Comparison of ENCODE assay signal across 10 mouse cellular contexts in the genomic region with DNA sequence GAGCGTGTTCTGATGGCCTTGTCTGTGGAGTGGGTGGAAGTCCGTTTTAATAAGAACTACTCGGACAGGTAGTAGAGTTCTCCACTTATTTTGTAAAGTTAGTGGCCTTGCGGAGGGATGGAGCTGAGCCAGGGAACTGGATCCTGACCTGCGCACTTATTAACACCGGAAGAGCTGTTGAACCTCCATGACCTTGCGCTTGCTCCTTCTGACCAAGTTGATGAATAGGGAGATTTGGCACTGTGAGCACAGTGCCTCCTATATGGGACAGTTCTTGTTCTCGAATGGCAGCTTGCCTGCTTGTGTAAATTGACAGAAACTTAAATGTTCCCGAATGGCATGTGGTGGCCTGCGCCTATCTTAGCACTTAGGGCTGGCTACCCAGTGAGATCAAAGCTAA. TPM values are rescaled to one million over a fixed set of nuclear protein-coding genes. Genes with fewer than 3 reads are reported as not detected.
DNase-seq lines count a peak whose midpoint lies in the region; ATAC-seq and TF ChIP-seq lines count a peak whose summit lies in the region.
"Had no signal": no experiment of that assay in that cellular context is flagged by ENCODE, and none has a peak within 500 bp of the region (broad histone marks: within the 10 kb centered on the region; RNA-seq: fewer than 3 reads in every experiment).

No protein-coding gene starts in this region.

- peak overlapping the region; percentile 66 for H3K4me2 ChIP-seq in embryonic facial prominence, embryonic 15.5 days (replicated peaks)
- H3K4me2 ChIP-seq in liver, embryonic 13.5 days = peak overlapping the region; percentile 86

- peaks cover 74% of the 10 kb centered on the region for H3K4me1 ChIP-seq in E14TG2a.4 (replicated peaks; ENCODE audit: low read depth, low read length)
- peaks cover 6% of the 10 kb centered on the region for H3K4me1 ChIP-seq in embryonic facial prominence, embryonic 15.5 days
- peaks cover 33% of the 10 kb centered on the region for H3K4me1 ChIP-seq in liver, embryonic 13.5 days (replicated peaks)

- intact Hi-C loops in heart, postnatal 10 days (cut with DNase I) = no loop called here

- TF ChIP-seq CTCF in E14TG2a.4 (conservative IDR thresholded peaks at IDR 0.05; ENCODE audit: low read length) = no peak

- peak overlapping the region; percentile 2; the same call in 1 of the 2 replicates for H3K9ac ChIP-seq in embryonic facial prominence, embryonic 15.5 days
- H3K9ac ChIP-seq in liver, embryonic 13.5 days = peak overlapping the region; percentile 82

- H3K9me3 ChIP-seq in E14TG2a.4 (ENCODE audit: low read length) = no peaks in the 10 kb centered on the region
- H3K9me3 ChIP-seq in embryonic facial prominence, embryonic 15.5 days (replicated peaks) = no peaks in the 10 kb centered on the region
- no peaks in the 10 kb centered on the region for H3K9me3 ChIP-seq in liver, embryonic 13.5 days (replicated peaks)

- WGBS in embryonic facial prominence, embryonic 15.5 days = 68% methylated on average over 10 of the region's 10 CpGs
- 87% methylated on average over 10 of the region's 10 CpGs for WGBS in liver, embryonic 13.5 days (ENCODE audit: insufficient replicate concordance)

- H3K4me3 ChIP-seq in E14TG2a.4 (replicated peaks; ENCODE audit: low read length) = peak overlapping the region; percentile 93
- peak overlapping the region; percentile 80 for H3K4me3 ChIP-seq in embryonic facial prominence, embryonic 15.5 days (replicated peaks)
- peak overlapping the region; percentile 81 for H3K4me3 ChIP-seq in liver, embryonic 13.5 days (replicated peaks)

- ATAC-seq in embryonic facial prominence, embryonic 15.5 days (ENCODE audit: insufficient number of reproducible peaks, low FRiP score, low TSS enrichment, low read depth) = no peak
- no peak for ATAC-seq in liver, embryonic 13.5 days (ENCODE audit: low read depth)

- peaks cover 22% of the 10 kb centered on the region for H3K36me3 ChIP-seq in E14TG2a.4 (ENCODE audit: insufficient read depth, low read length)
- peaks cover 9% of the 10 kb centered on the region; the same call in 1 of the 2 replicates for H3K36me3 ChIP-seq in embryonic facial prominence, embryonic 15.5 days
- peaks cover 19% of the 10 kb centered on the region for H3K36me3 ChIP-seq in liver, embryonic 13.5 days

- DNase-seq in heart, adult 11 months = peak; percentile 84
- DNase-seq in heart, postnatal 10 days = no peak
- DNase-seq in liver, embryonic 13.5 days = no peak
- no peak for DNase-seq in adipocyte (ENCODE audit: low spot score)
- DNase-seq in layer of hippocampus, adult 8-10 months (ENCODE audit: low spot score in 2 of 2) = no peak
- no peak for DNase-seq in urinary bladder, postnatal 14 days (ENCODE audit: low spot score)
- DNase-seq: right cerebral cortex, postnatal 14 days had no signal

- H3K27ac ChIP-seq in embryonic facial prominence, embryonic 15.5 days (replicated peaks) = 0 out of 2 replicates have a peak overlapping the region, but pooled peaks have one; percentile 98
- H3K27ac ChIP-seq in liver, embryonic 13.5 days = peak overlapping the region; percentile 92; the same call in 1 of the 2 replicates

- H3K27me3 ChIP-seq in E14TG2a.4 (ENCODE audit: insufficient read depth, low read length) = no peaks in the 10 kb centered on the region
- no peaks in the 10 kb centered on the region for H3K27me3 ChIP-seq in embryonic facial prominence, embryonic 15.5 days
- no peaks in the 10 kb centered on the region for H3K27me3 ChIP-seq in liver, embryonic 13.5 days

RNA-seq across cellular contexts. Expression of a gene that starts 1.5 kb away (rescaled TPM):
- total RNA-seq in heart, postnatal 10 days (2021) = 10 to 100 TPM; 11.6 to 12.8 TPM
- polyA plus RNA-seq in embryonic facial prominence, embryonic 15.5 days (2015; fragmentation: Nextera tagmentation; extraction: Ambion mirVana) = 41.0 and 41.4 TPM in 2 replicates
- polyA plus RNA-seq in liver, embryonic 13.5 days (2015; fragmentation: Nextera tagmentation; extraction: Ambion mirVana) = 19.8 and 23.9 TPM in 2 replicates
- total RNA-seq in layer of hippocampus, adult 8-10 months (2022) = 10 to 100 TPM; 20.0 to 26.7 (median 21.8) TPM

RNA-seq across cellular contexts. Expression of a gene that starts 40.7 kb away (rescaled TPM):
- 10 to 100 TPM; 18.3 to 19.6 TPM for total RNA-seq in heart, postnatal 10 days (2021)
- 25.6 and 27.6 TPM in 2 replicates for polyA plus RNA-seq in embryonic facial prominence, embryonic 15.5 days (2015; fragmentation: Nextera tagmentation; extraction: Ambion mirVana)
- 34.7 and 37.4 TPM in 2 replicates for polyA plus RNA-seq in liver, embryonic 13.5 days (2015; fragmentation: Nextera tagmentation; extraction: Ambion mirVana)
- total RNA-seq in layer of hippocampus, adult 8-10 months (2022) = 10 to 100 TPM; 37.8 to 46.1 (median 41.6) TPM

RNA-seq across cellular contexts. Expression of a gene that starts 53.5 kb away (rescaled TPM):
- not detected for total RNA-seq in heart, postnatal 10 days (2021)
- not detected in 2 replicates for polyA plus RNA-seq in embryonic facial prominence, embryonic 15.5 days (2015; fragmentation: Nextera tagmentation; extraction: Ambion mirVana)
- not detected in 2 replicates for polyA plus RNA-seq in liver, embryonic 13.5 days (2015; fragmentation: Nextera tagmentation; extraction: Ambion mirVana)
- not detected for total RNA-seq in layer of hippocampus, adult 8-10 months (2022)
- total RNA-seq: layer of hippocampus, postnatal 25 days had no signal
